Mouse (Mus musculus): ENCODE results near the gene Fras1. TPM values are rescaled to one million over a fixed set of nuclear protein-coding genes. Genes with fewer than 3 reads are reported as not detected.

The Fras1 gene
- polyA plus RNA-seq, 1 experiment from 2014 or later: 7.0 TPM

GRCm38 (mm10) chr5:96719221-96719620 is 345.5 kb downstream of the Fras1 start:
- Histone ChIP-seq H3K27me3 (no peaks in the 10 kb centered on the region), H3K27ac (no peak overlapping the region), H3K9ac (no peak overlapping the region), H3K36me3 (no peaks in the 10 kb centered on the region), H3K9me3 (no peaks in the 10 kb centered on the region), H3K4me2 (no peak overlapping the region), H3K4me1 (replicated peaks) (peaks cover 13% of the 10 kb centered on the region), H3K4me3 (no peak overlapping the region)
- WGBS: 87% methylated on average over 5 of the region's 5 CpGs
- ATAC-seq (ENCODE audit: low FRiP score): no peak

- Histone ChIP-seq H3K4me2 (no peak overlapping the region), H3K9ac (no peak overlapping the region), H3K4me3 (no peak overlapping the region), H3K36me3 (no peaks in the 10 kb centered on the region), H3K4me1 (replicated peaks) (no peaks in the 10 kb centered on the region), H3K9me3 (no peaks in the 10 kb centered on the region), H3K27ac (no peak overlapping the region), H3K27me3 (no peaks in the 10 kb centered on the region)
- 70% methylated on average over 3 of the region's 3 CpGs for WGBS
- ATAC-seq (ENCODE audit: low FRiP score): no peak
These were observed 348.9 kb downstream of the Fras1 start for GRCm38 (mm10) chr5:96722690-96723089.

DNA sequence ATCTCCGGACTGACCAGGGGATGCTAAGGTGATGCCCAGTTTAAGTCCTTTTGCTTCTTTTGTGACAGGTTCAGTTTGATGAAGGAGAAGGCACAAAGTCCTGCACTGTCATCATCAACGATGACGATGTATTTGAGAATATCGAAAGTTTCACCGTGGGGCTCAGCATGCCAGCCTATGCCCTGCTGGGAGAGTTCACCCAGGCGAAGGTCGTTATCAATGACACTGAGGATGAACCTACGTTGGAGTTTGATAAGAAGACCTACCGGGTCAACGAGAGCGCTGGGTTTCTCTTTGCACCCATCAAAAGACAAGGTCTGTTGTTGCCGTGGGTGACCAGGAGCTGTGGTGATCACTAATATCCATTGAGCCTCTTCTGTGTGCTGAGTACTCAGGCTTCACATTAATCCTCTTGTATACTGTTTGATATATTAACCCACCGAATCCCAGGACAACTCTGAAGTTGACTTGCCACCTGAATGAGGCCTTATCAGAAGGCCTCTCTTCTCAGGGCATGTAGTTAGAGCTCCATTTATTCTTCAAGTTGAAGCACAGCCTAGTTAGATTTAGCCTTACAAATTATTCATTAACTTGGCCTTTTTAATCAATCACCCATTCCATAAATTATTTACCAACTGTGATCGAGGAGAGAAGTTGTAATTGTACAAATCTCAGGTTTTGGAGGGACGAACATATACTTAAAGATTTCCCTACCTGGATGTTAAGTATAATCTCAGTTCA is 365.6 kb downstream of the Fras1 start:
- Histone ChIP-seq H3K4me1 (replicated peaks) (no peaks in the 10 kb centered on the region), H3K4me3 (no peak overlapping the region), H3K9ac (no peak overlapping the region), H3K9me3 (no peaks in the 10 kb centered on the region), H3K27ac (no peak overlapping the region), H3K36me3 (no peaks in the 10 kb centered on the region), H3K27me3 (no peaks in the 10 kb centered on the region), H3K4me2 (no peak overlapping the region)
- ATAC-seq (ENCODE audit: low FRiP score): no peak
- WGBS: 88% methylated on average over 15 of the region's 15 CpGs

- H3K4me3 ChIP-seq: no peak overlapping the region
- no peaks in the 10 kb centered on the region for H3K9me3 ChIP-seq
- 38% methylated on average over 8 of the region's 8 CpGs for WGBS
- no peaks in the 10 kb centered on the region for H3K36me3 ChIP-seq
- H3K9ac ChIP-seq: no peak overlapping the region
- no peak overlapping the region for H3K27ac ChIP-seq
- peaks cover 6% of the 10 kb centered on the region for H3K4me1 ChIP-seq (replicated peaks)
- H3K4me2 ChIP-seq: no peak overlapping the region
- ATAC-seq (ENCODE audit: low FRiP score): peak; percentile 65; the same call in 1 of the 2 replicates
- no peaks in the 10 kb centered on the region for H3K27me3 ChIP-seq
These were observed 373.6 kb downstream of the Fras1 start for GRCm38 (mm10) chr5:96747195-96747984.

DNA sequence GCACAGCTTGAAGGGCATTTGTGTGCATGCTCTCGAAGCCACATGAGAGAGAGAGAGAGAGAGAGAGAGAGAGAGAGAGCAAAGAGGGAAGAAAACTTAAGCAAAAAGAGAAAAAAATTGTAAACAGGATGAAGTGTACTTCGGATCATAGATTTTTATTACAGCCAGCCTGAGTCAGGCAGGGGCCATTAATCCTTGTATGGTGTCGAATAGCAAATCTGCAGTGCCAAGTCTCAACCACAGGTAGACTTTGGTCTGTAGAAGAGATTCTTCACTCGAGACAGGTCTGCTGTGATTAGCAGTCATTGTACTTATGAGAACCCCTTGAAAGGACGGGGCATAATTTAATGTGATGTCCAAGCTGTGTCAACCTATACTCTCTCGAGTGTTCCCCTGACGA is 383.9 kb downstream of the Fras1 start:
- Histone ChIP-seq H3K36me3 (no peaks in the 10 kb centered on the region), H3K4me2 (no peak overlapping the region), H3K4me1 (replicated peaks) (no peaks in the 10 kb centered on the region), H3K27ac (no peak overlapping the region), H3K27me3 (no peaks in the 10 kb centered on the region), H3K4me3 (no peak overlapping the region), H3K9ac (no peak overlapping the region), H3K9me3 (no peaks in the 10 kb centered on the region)
- ATAC-seq (ENCODE audit: low FRiP score): no peak
- 91% methylated on average over 7 of the region's 7 CpGs for WGBS

- Histone ChIP-seq H3K36me3 (no peaks in the 10 kb centered on the region), H3K4me2 (no peak overlapping the region), H3K9ac (no peak overlapping the region), H3K9me3 (no peaks in the 10 kb centered on the region), H3K27me3 (no peaks in the 10 kb centered on the region), H3K4me1 (replicated peaks) (no peaks in the 10 kb centered on the region; the same call in 1 of the 2 replicates), H3K4me3 (no peak overlapping the region), H3K27ac (no peak overlapping the region)
- 89% methylated on average over 1 of the region's 1 CpGs for WGBS
- no peak for ATAC-seq (ENCODE audit: low FRiP score)
These were observed 388.3 kb downstream of the Fras1 start for GRCm38 (mm10) chr5:96762021-96762420.

GRCm38 (mm10) chr5:96768846-96769471 is 395.2 kb downstream of the Fras1 start:
- ATAC-seq (ENCODE audit: low FRiP score): 0 out of 2 replicates have a peak, but pooled peaks have one; percentile 46

GRCm38 (mm10) chr5:96783506-96784288 is 409.9 kb downstream of the Fras1 start:
- Histone ChIP-seq H3K4me1 (replicated peaks) (no peaks in the 10 kb centered on the region), H3K27ac (no peak overlapping the region), H3K36me3 (no peaks in the 10 kb centered on the region), H3K9me3 (no peaks in the 10 kb centered on the region), H3K27me3 (no peaks in the 10 kb centered on the region), H3K4me2 (no peak overlapping the region), H3K4me3 (no peak overlapping the region), H3K9ac (no peak overlapping the region)
- no peak for ATAC-seq (ENCODE audit: low FRiP score)
- WGBS: 89% methylated on average over 14 of the region's 14 CpGs

More at GRCm38 (mm10) chr5:96768846-96769471, 395.2 kb downstream of the Fras1 start:
- Histone ChIP-seq H3K9ac (no peak overlapping the region), H3K4me1 (replicated peaks) (peaks cover 4% of the 10 kb centered on the region; the same call in 1 of the 2 replicates), H3K27me3 (no peaks in the 10 kb centered on the region), H3K36me3 (no peaks in the 10 kb centered on the region), H3K9me3 (no peaks in the 10 kb centered on the region), H3K4me2 (no peak overlapping the region), H3K27ac (no peak overlapping the region), H3K4me3 (no peak overlapping the region)
- 56% methylated on average over 10 of the region's 10 CpGs for WGBS

- ATAC-seq (ENCODE audit: low FRiP score): no peak
These were observed 411.3 kb downstream of the Fras1 start for GRCm38 (mm10) chr5:96785096-96785495.

DNA sequence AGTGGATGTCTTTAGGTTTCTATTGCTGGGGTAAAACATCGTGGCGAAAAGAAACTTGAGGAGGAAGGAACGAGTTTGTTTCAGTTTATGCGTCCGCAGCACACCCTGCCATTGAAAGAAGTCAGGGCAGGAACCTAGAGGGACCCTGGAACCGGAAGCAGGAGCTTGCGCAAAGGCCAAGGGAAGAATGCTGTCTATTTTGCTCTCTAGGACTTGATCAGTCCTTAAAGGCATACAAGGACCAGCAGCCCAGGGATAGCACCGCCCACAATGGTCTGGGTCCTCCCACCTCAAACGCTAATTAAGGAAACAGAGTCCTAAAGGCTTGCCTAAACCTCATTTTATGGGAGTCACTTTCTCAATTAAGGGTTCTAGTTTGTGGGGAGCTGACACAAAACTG is 418.7 kb downstream of the Fras1 start:
- no peak overlapping the region for H3K9ac ChIP-seq
- H3K27me3 ChIP-seq: peaks cover 13% of the 10 kb centered on the region; the same call in 1 of the 2 replicates
- no peak overlapping the region for H3K4me3 ChIP-seq
- no peak overlapping the region for H3K27ac ChIP-seq
- no peaks in the 10 kb centered on the region for H3K9me3 ChIP-seq
- no peaks in the 10 kb centered on the region for H3K36me3 ChIP-seq
- WGBS: 74% methylated on average over 9 of the region's 9 CpGs
- no peak overlapping the region for H3K4me2 ChIP-seq
- no peak for ATAC-seq (ENCODE audit: low FRiP score)
- peaks cover 9% of the 10 kb centered on the region for H3K4me1 ChIP-seq (replicated peaks)

More at GRCm38 (mm10) chr5:96785096-96785495, 411.3 kb downstream of the Fras1 start:
- no peaks in the 10 kb centered on the region for H3K4me1 ChIP-seq (replicated peaks)
- no peak overlapping the region for H3K4me2 ChIP-seq
- H3K27ac ChIP-seq: no peak overlapping the region
- no peak overlapping the region for H3K4me3 ChIP-seq
- no peaks in the 10 kb centered on the region for H3K27me3 ChIP-seq
- no peaks in the 10 kb centered on the region for H3K9me3 ChIP-seq
- no peak overlapping the region for H3K9ac ChIP-seq
- WGBS: 90% methylated on average over 5 of the region's 5 CpGs
- H3K36me3 ChIP-seq: no peaks in the 10 kb centered on the region

DNA sequence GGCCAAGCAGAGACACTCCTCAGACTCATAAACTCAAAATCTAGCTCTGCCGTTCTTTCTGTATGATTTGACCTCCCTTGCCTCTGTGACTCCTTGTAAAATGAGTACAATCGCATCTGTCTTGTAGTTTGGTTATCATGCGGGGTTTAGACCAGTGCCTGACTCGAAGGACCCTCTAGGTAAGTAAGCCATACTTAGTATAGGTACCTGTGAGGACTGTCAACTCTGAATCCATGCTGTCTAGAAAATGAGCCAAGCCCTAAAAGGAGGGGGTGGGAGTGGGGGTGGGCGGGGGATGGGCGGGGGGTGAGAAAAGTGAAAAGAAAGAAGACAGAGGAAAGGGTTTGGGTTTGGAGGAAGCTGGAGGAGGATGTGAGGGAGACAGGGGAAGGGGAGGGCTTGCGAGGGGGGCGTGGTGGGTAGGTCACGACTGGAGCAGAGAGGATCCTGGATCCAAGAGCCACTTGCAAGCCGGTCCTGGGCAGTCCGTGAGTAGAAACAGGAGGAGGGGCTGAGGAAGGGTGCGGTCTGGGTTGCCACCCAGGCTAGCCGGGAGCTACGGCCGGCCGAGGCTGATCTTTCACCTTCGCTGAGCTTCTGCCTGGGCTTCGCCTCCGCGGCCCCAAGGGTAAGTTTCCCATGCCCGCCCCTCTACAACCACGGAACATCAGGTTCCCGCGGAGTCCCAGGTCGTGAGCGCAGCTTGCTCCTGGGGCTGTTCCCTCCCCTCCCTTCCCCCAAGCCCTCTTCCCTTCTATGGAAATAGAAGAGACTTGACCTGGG is 419.4 kb downstream of the Fras1 start, which contains the start of gene Anxa3:
Anxa3 (plus strand) TSS at position 404 of the 783 bp plus-strand sequence.
- Histone ChIP-seq H3K9me3 (no peaks in the 10 kb centered on the region), H3K9ac (peak within 1 kb of the TSS; percentile 67), H3K27ac (no peak within 1 kb of the TSS), H3K4me3 (peak within 1 kb of the TSS; percentile 42), H3K27me3 (peaks cover 13% of the 10 kb centered on the region; the same call in 1 of the 2 replicates), H3K4me2 (peak within 1 kb of the TSS; percentile 66), H3K36me3 (no peaks in the 10 kb centered on the region), H3K4me1 (replicated peaks) (peaks cover 9% of the 10 kb centered on the region)
- ATAC-seq (ENCODE audit: low FRiP score): peak; percentile 52; the same call in 1 of the 2 replicates
- 14% methylated on average over 23 of the region's 26 CpGs for WGBS

Measured in hindbrain, embryonic 13.5 days (tissue).